Mouse (Mus musculus): Measurements from ENCODE around the gene Ttc34. TPM values are rescaled to one million over a fixed set of nuclear protein-coding genes. Genes with fewer than 3 reads are reported as not detected.

Ttc34 gene
- polyA plus RNA-seq, 1 experiment from 2014 or later = 0.31 TPM

- no peaks in the 10 kb centered on the region for H3K36me3 ChIP-seq (ENCODE audit: control insufficient read depth, insufficient read depth, low read length)
- H3K27me3 ChIP-seq (ENCODE audit: control insufficient read depth, insufficient read depth, low read length) = no peaks in the 10 kb centered on the region
- H3K4me2 ChIP-seq (replicated peaks; ENCODE audit: low read depth, low read length) = peak overlapping the region; percentile 96
- H3K4me3 ChIP-seq (ENCODE audit: low read length) = peak overlapping the region; percentile 58
- H3K4me1 ChIP-seq (ENCODE audit: control insufficient read depth, insufficient read depth, low read length) = peaks cover 10% of the 10 kb centered on the region
- WGBS = 68% methylated on average over 6 of the region's 6 CpGs
- ATAC-seq (ENCODE audit: low FRiP score, low TSS enrichment) = no peak
- peak overlapping the region; percentile 67 for H3K9ac ChIP-seq (ENCODE audit: low read depth, low read length)
- no peak overlapping the region for H3K27ac ChIP-seq (ENCODE audit: low read depth, low read length)
- no peaks in the 10 kb centered on the region for H3K9me3 ChIP-seq (ENCODE audit: control insufficient read depth, low read length)
These were observed 60.6 kb downstream of the Ttc34 start for GRCm38 (mm10) chr4:154897676-154898465.

GRCm38 (mm10) chr4:154898506-154899446, 61.5 kb downstream of the Ttc34 start, which contains the start of gene Fam213b:
Gene Fam213b (minus strand): TSS chr4:154899135.
- Histone ChIP-seq H3K4me2 (replicated peaks; ENCODE audit: low read depth, low read length) (peak within 1 kb of the TSS; percentile 96), H3K9me3 (ENCODE audit: control insufficient read depth, low read length) (no peaks in the 10 kb centered on the region), H3K4me1 (ENCODE audit: control insufficient read depth, insufficient read depth, low read length) (peaks cover 10% of the 10 kb centered on the region), H3K27ac (ENCODE audit: low read depth, low read length) (no peak within 1 kb of the TSS), H3K9ac (ENCODE audit: low read depth, low read length) (peak within 1 kb of the TSS; percentile 67), H3K27me3 (ENCODE audit: control insufficient read depth, insufficient read depth, low read length) (no peaks in the 10 kb centered on the region), H3K36me3 (ENCODE audit: control insufficient read depth, insufficient read depth, low read length) (no peaks in the 10 kb centered on the region), H3K4me3 (ENCODE audit: low read length) (peak within 1 kb of the TSS; percentile 58)
- 2% methylated on average over 43 of the region's 43 CpGs for WGBS
- ATAC-seq (ENCODE audit: low FRiP score, low TSS enrichment) = peak; percentile 98

DNA sequence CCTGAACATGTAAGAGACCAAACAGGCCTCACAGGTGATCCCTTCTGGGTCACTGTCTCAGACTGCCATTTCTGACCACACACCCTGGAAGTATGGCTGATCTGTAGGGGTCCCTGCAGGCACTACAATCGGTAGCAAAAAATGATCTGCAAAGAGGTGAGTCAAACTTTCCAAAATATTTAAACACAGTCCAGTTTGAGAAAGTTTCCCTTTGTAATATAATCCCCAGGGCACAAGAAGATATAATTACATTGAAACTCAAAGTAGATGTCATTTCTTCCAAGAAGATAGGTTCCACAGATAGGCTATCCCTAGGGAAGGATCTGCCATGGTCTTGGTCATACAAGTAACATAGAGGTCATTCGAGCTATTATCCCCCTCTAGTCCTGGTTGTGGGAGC, 65.1 kb downstream of the Ttc34 start:
- no peaks in the 10 kb centered on the region for H3K27me3 ChIP-seq (ENCODE audit: control insufficient read depth, insufficient read depth, low read length)
- 92% methylated on average over 2 of the region's 2 CpGs for WGBS

GRCm38 (mm10) chr4:154904185-154905071, 67.2 kb downstream of the Ttc34 start:
- peak; percentile 93 for ATAC-seq (ENCODE audit: low FRiP score, low TSS enrichment)
- peak overlapping the region; percentile 58 for H3K9ac ChIP-seq (ENCODE audit: low read depth, low read length)
- 0 out of 2 replicates have a peak overlapping the region, but pooled peaks have one; percentile 51 for H3K27ac ChIP-seq (ENCODE audit: low read depth, low read length)
- WGBS = 2% methylated on average over 16 of the region's 16 CpGs
- H3K36me3 ChIP-seq (ENCODE audit: control insufficient read depth, insufficient read depth, low read length) = no peaks in the 10 kb centered on the region
- H3K4me2 ChIP-seq (replicated peaks; ENCODE audit: low read depth, low read length) = peak overlapping the region; percentile 83
- H3K4me1 ChIP-seq (ENCODE audit: control insufficient read depth, insufficient read depth, low read length) = peaks cover 7% of the 10 kb centered on the region; the same call in 1 of the 2 replicates
- H3K4me3 ChIP-seq (ENCODE audit: low read length) = peak overlapping the region; percentile 50
- no peaks in the 10 kb centered on the region for H3K27me3 ChIP-seq (ENCODE audit: control insufficient read depth, insufficient read depth, low read length)
- no peaks in the 10 kb centered on the region for H3K9me3 ChIP-seq (ENCODE audit: control insufficient read depth, low read length)

More for the DNA sequence above, 65.1 kb downstream of the Ttc34 start:
- no peaks in the 10 kb centered on the region for H3K36me3 ChIP-seq (ENCODE audit: control insufficient read depth, insufficient read depth, low read length)
- ATAC-seq (ENCODE audit: low FRiP score, low TSS enrichment) = no peak
- no peak overlapping the region for H3K9ac ChIP-seq (ENCODE audit: low read depth, low read length)
- no peak overlapping the region for H3K4me3 ChIP-seq (ENCODE audit: low read length)
- H3K4me1 ChIP-seq (ENCODE audit: control insufficient read depth, insufficient read depth, low read length) = peaks cover 17% of the 10 kb centered on the region
- H3K4me2 ChIP-seq (replicated peaks; ENCODE audit: low read depth, low read length) = no peak overlapping the region
- H3K9me3 ChIP-seq (ENCODE audit: control insufficient read depth, low read length) = no peaks in the 10 kb centered on the region
- H3K27ac ChIP-seq (ENCODE audit: low read depth, low read length) = no peak overlapping the region

GRCm38 (mm10) chr4:154907833-154908232, 70.6 kb downstream of the Ttc34 start:
- H3K4me2 ChIP-seq (replicated peaks; ENCODE audit: low read depth, low read length) = no peak overlapping the region
- no peaks in the 10 kb centered on the region for H3K9me3 ChIP-seq (ENCODE audit: control insufficient read depth, low read length)
- no peak overlapping the region for H3K4me3 ChIP-seq (ENCODE audit: low read length)
- H3K27ac ChIP-seq (ENCODE audit: low read depth, low read length) = peak overlapping the region; percentile 30; the same call in 1 of the 2 replicates
- H3K9ac ChIP-seq (ENCODE audit: low read depth, low read length) = no peak overlapping the region
- peaks cover 12% of the 10 kb centered on the region; the same call in 1 of the 2 replicates for H3K4me1 ChIP-seq (ENCODE audit: control insufficient read depth, insufficient read depth, low read length)
- ATAC-seq (ENCODE audit: low FRiP score, low TSS enrichment) = peak; percentile 50
- no peaks in the 10 kb centered on the region for H3K27me3 ChIP-seq (ENCODE audit: control insufficient read depth, insufficient read depth, low read length)
- no peaks in the 10 kb centered on the region for H3K36me3 ChIP-seq (ENCODE audit: control insufficient read depth, insufficient read depth, low read length)
- 48% methylated on average over 17 of the region's 17 CpGs for WGBS

DNA sequence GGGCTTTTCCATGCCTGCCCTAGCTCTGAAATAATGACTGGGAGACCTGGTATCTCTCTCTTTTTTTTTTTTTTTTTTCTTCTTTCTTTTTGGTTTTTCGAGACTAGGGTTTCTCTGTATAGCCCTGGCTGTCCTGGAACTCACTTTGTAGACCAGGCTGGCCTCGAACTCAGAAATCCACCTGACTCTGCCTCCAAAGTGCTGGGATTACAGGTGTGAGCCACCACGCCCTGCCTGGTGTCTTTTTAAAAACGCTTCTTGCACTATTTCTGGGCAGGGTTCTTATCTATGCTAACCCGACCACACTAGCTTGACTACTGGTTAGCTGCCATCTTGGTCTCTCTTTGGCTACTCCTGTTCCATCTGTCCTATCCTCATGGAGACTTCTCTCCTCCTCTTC, 71.2 kb downstream of the Ttc34 start:
- Histone ChIP-seq H3K9me3 (ENCODE audit: control insufficient read depth, low read length) (no peaks in the 10 kb centered on the region), H3K4me3 (ENCODE audit: low read length) (no peak overlapping the region), H3K36me3 (ENCODE audit: control insufficient read depth, insufficient read depth, low read length) (no peaks in the 10 kb centered on the region), H3K9ac (ENCODE audit: low read depth, low read length) (no peak overlapping the region), H3K27ac (ENCODE audit: low read depth, low read length) (no peak overlapping the region), H3K27me3 (ENCODE audit: control insufficient read depth, insufficient read depth, low read length) (no peaks in the 10 kb centered on the region), H3K4me2 (replicated peaks; ENCODE audit: low read depth, low read length) (no peak overlapping the region), H3K4me1 (ENCODE audit: control insufficient read depth, insufficient read depth, low read length) (peaks cover 12% of the 10 kb centered on the region; the same call in 1 of the 2 replicates)
- no peak for ATAC-seq (ENCODE audit: low FRiP score, low TSS enrichment)
- WGBS = 89% methylated on average over 5 of the region's 5 CpGs

DNA sequence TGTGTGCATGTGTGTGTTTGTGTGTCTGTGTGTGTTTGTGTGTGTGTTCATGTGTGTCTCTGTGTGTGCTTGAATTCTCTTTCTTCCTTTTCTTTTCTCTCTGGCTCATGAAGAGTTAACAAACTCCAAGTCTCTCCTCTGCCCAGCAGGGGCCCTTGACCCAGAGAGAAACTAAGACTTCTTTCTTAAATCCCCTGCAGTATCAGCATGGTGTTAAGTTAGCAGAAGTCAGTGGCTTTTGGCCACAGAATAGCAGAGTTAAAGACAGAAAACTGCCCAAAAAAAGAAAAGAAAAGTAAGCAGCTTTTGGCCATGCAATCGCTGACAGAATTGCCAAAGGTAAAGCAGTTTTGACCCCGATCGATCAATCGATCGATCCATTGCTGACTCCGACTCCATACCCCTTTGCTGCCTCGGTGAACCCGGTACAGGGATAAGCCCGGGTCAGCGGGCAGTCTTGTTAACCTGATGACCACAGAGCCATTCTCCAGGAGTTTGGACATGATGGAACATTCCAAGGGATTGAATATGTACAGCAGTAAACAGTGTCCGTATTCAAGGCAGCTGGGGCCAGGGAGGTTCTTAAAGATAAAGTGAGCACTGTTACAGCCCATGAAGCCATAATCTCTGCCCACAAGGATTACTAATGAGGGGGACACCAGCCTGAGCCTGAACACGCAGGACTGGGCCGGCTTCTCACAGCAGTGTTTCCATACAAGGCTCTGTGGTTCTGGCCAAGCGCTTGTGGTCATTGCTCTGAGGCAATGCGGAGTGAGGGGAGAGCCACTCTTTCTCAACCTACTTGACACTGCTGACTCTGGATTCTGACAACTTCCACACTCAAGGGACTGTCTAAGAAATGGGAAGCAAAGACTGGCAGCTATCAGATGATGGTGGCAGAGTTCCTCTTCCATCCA, 73.6 kb downstream of the Ttc34 start:
- Histone ChIP-seq H3K4me3 (ENCODE audit: low read length) (no peak overlapping the region), H3K36me3 (ENCODE audit: control insufficient read depth, insufficient read depth, low read length) (no peaks in the 10 kb centered on the region), H3K27ac (ENCODE audit: low read depth, low read length) (no peak overlapping the region), H3K4me2 (replicated peaks; ENCODE audit: low read depth, low read length) (no peak overlapping the region), H3K4me1 (ENCODE audit: control insufficient read depth, insufficient read depth, low read length) (peaks cover 5% of the 10 kb centered on the region; the same call in 1 of the 2 replicates), H3K27me3 (ENCODE audit: control insufficient read depth, insufficient read depth, low read length) (no peaks in the 10 kb centered on the region), H3K9me3 (ENCODE audit: control insufficient read depth, low read length) (no peaks in the 10 kb centered on the region), H3K9ac (ENCODE audit: low read depth, low read length) (no peak overlapping the region)
- 36% methylated on average over 15 of the region's 15 CpGs for WGBS
- no peak for ATAC-seq (ENCODE audit: low FRiP score, low TSS enrichment)

Data from kidney, embryonic 14.5 days (tissue).